Mouse (Mus musculus) embryonic facial prominence, embryonic 15.5 days (tissue): ENCODE data around the gene Smarcd3. TPM values are rescaled to one million over a fixed set of nuclear protein-coding genes. Genes with fewer than 3 reads are reported as not detected.

Experiments
- ATAC-seq: fragments of 200-750 bp; cut with Nextera tagmentation; 2 replicates; pipeline ENCODE4 v1.8.0; 2017; ENCODE audit warnings: low read depth, moderate TSS enrichment; ENCODE audit not compliant: insufficient number of reproducible peaks, low FRiP score, low TSS enrichment
- H3K27ac ChIP-seq: fragments of 300-500 bp; sonication (generic); replicated peaks from 2 replicates; pipeline ENCODE4 v1.5.1; 2015; ENCODE audit warnings: mild to moderate bottlenecking, inconsistent platforms
- H3K27me3 ChIP-seq: fragments of 300-500 bp; sonication (generic); 2 replicates; pipeline ENCODE4 v1.6.1; 2015; ENCODE audit warnings: inconsistent platforms
- H3K36me3 ChIP-seq: fragments of 300-500 bp; sonication (generic); 2 replicates; pipeline ENCODE4 v1.6.1; 2015; ENCODE audit warnings: mild to moderate bottlenecking, inconsistent platforms
- H3K4me1 ChIP-seq: fragments of 300-500 bp; sonication (generic); 2 replicates; pipeline ENCODE4 v1.6.1; 2015; ENCODE audit warnings: inconsistent platforms
- H3K4me2 ChIP-seq: fragments of 300-500 bp; sonication (generic); replicated peaks from 2 replicates; pipeline ENCODE4 v1.6.1; 2015; ENCODE audit warnings: mild to moderate bottlenecking, inconsistent platforms
- H3K4me3 ChIP-seq: fragments of 300-500 bp; sonication (generic); replicated peaks from 2 replicates; pipeline ENCODE4 v1.5.1; 2015; ENCODE audit warnings: mild to moderate bottlenecking, inconsistent platforms
- H3K9ac ChIP-seq: fragments of 300-500 bp; sonication (generic); 2 replicates; pipeline ENCODE4 v1.6.1; 2015; ENCODE audit warnings: inconsistent platforms
- H3K9me3 ChIP-seq: fragments of 300-500 bp; sonication (generic); replicated peaks from 2 replicates; pipeline ENCODE4 v1.6.1; 2016; ENCODE audit warnings: inconsistent platforms
- WGBS: fragments of 180-500 bp; shearing (Covaris S2); methylation state at CpG from one replicate; pipeline ENCODE4 v1.1.7; 2015; 5-methylcytosine and 5-hydroxymethylcytosine counted together
- polyA plus RNA-seq: library from polyadenylated mRNA; unstranded; fragments of >200 nt; fragmentation: Nextera tagmentation; extraction: Ambion mirVana; gene quantifications from 2 replicates; pipeline ENCODE4 v1.2.1, GENCODE M21; 2015

Smarcd3 gene
- polyA plus RNA-seq, 1 experiment from 2014 or later: 42.4 TPM

DNA sequence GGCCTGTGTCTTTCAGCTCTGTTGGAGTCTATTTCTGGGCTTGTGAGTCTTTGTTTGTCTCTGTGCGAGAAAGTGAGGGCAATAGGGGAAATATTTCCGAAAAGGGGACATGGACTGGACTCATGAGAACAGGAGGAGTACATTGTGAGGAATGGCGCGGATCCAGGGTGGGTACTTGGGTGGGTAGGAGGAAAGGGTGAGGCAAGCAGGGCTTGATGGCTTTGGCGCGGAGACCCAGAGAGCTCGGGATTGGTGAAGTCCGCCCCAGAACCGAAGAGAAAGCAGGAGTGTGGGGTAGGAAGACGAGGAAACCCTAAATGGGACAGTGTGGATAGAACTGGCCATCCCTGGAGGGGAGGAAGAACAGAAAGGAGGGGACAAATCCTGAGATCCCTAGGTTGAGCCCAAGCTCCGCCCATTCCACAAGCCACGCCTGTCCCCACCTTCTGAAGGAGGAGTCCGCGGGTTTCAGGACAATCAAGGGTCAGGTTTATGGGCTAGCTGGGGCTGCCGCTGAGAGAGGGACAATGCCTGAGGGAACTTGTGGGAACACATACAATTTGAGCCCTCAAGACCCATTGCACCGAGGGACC lies 21.4 kb downstream of the Smarcd3 start:
- H3K4me3 ChIP-seq: peak overlapping the region; percentile 68
- under 1% methylated on average over 16 of the region's 16 CpGs for WGBS
- ATAC-seq: peak; percentile 64
- no peaks in the 10 kb centered on the region for H3K27me3 ChIP-seq
- H3K9me3 ChIP-seq: no peaks in the 10 kb centered on the region
- peak overlapping the region; percentile 78 for H3K9ac ChIP-seq
- no peaks in the 10 kb centered on the region for H3K36me3 ChIP-seq
- H3K27ac ChIP-seq: peak overlapping the region; percentile 99
- H3K4me2 ChIP-seq: peak overlapping the region; percentile 92
- peaks cover 74% of the 10 kb centered on the region for H3K4me1 ChIP-seq

DNA sequence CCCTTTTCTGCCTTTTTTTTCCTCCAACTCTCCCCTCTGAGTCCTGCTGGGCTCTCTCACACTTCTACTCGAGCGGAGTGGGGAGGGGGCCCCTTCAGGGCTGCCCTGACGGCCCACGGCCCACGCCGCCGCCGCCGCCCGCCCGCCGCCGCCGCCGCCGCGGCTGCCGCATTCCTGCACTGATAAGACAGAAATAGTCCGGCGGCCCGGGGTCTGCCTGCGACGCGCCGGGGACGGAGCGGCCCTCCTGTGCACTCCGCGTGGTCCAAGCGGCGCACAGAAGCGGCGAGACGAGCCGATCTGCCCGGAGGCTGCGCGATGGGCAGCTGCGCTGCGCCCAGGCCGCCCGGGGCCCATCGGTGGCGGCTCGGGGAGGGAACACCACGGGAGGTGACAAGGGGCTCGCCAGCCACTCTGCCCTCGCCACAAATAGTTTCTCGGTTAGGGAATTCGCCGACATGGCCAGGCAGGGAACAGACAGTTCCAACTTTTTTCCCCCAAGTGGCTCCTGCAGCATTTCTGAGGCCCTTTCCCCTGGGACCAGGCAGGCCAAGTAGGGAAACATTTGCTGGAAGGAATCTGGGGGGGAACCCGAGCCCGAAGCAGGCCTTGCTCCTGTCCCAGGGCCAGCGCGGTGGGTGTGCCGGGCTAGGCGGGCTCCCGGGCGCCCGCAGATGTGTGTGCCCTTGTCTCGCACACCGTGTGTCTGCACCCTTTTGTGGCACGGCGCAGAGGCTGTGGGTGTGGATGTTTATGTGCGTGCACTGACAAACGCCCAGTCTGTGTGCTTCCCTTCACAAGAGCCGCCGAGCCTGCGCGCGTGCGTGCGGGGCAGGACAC lies 22.1 kb downstream of the Smarcd3 start:
- Histone ChIP-seq H3K27me3 (no peaks in the 10 kb centered on the region), H3K4me2 (peak overlapping the region; percentile 92), H3K36me3 (no peaks in the 10 kb centered on the region), H3K27ac (peak overlapping the region; percentile 99), H3K4me1 (peaks cover 78% of the 10 kb centered on the region), H3K9ac (peak overlapping the region; percentile 78), H3K4me3 (peak overlapping the region; percentile 68), H3K9me3 (no peaks in the 10 kb centered on the region)
- ATAC-seq: peak; percentile 48
- under 1% methylated on average over 73 of the region's 73 CpGs for WGBS

DNA sequence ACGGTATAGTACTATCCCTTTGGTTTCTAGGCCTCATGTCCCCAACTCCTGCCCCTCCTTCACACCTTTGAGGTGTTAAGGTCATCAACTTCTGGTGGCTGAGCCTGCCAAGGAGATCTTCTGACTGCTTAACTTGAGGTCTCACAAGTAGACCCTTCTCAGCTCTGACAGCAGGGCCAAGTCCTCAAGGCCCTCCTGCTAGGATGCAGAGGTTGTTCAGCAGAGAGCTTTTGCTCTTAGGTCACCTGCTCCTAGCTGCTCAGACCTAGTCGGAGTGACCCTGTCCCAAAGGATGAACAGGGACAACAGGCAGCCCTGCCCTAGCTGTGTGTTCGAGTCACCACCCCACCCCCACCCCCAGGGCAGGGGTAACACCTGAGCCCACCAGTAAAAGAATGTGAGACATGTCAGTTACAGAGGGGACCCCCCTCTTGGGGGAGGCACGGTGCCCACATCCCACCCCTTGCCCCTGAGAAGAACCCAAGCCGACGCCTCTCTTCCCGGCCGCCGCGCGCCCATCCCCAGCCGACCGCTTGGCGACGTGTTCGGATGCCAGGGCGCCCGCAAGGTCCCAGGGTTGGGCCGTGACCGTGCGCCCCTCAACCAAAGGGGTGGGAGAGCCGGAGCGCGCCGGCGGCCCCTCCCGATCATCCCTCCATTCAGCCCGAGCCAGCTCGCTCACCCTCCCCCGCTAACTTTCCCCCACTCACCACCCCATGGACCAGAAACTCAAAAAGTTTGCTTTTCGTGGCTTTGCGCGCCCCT lies 23.0 kb downstream of the Smarcd3 start:
- peak; percentile 12 for ATAC-seq
- Histone ChIP-seq H3K4me3 (peak overlapping the region; percentile 68), H3K36me3 (no peaks in the 10 kb centered on the region), H3K27me3 (no peaks in the 10 kb centered on the region), H3K4me1 (peaks cover 79% of the 10 kb centered on the region), H3K27ac (peak overlapping the region; percentile 99), H3K9ac (peak overlapping the region; percentile 78), H3K4me2 (peak overlapping the region; percentile 92), H3K9me3 (no peaks in the 10 kb centered on the region)
- WGBS: 2% methylated on average over 33 of the region's 33 CpGs

DNA sequence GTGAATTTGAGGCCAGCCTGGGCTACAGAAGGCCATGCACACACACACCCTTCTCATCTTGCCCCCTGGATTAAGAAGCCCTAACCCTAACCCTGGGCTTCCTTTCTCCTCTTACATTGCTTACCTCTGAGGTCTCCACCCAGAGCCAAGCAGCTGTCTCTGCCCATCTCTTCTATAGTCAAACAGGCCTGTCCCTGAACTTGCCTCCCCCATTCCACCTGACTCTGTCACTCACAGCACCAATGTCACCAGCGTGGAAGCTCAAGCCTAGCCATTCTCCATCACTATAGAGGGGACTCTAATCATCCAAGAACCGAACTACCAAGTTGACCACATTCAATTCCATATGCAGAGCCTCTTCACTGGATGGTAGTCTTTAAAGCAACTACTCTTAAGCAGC lies 24.0 kb downstream of the Smarcd3 start:
- Histone ChIP-seq H3K27me3 (no peaks in the 10 kb centered on the region), H3K4me3 (peak overlapping the region; percentile 68), H3K36me3 (peaks cover 9% of the 10 kb centered on the region), H3K4me2 (peak overlapping the region; percentile 92), H3K27ac (peak overlapping the region; percentile 99), H3K9me3 (no peaks in the 10 kb centered on the region), H3K9ac (no peak overlapping the region), H3K4me1 (peaks cover 73% of the 10 kb centered on the region)
- ATAC-seq: no peak
- 66% methylated on average over 2 of the region's 2 CpGs for WGBS

DNA sequence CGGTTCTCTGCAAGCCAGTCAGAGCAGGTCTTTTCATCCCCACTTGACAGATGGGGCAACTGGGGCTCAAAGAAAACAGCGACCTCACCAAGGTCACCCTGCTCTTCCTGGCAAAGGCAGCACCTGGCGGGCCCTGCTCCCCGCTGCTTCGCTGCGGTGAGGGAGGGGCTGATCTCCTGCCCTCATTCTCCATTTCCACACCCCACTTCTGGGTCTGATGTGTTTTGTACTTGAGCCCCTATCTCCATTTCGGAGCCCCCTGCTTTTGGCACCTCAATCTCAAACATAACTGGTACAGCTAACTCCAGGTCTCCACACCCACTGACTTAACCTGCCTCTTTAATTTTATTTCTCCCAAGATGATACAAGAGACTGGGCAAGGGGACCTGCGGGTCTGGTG lies 25.1 kb downstream of the Smarcd3 start:
- H3K4me3 ChIP-seq: peak overlapping the region; percentile 50
- no peaks in the 10 kb centered on the region for H3K27me3 ChIP-seq
- H3K9ac ChIP-seq: peak overlapping the region; percentile 51; the same call in 1 of the 2 replicates
- H3K9me3 ChIP-seq: no peaks in the 10 kb centered on the region
- H3K4me2 ChIP-seq: peak overlapping the region; percentile 95
- ATAC-seq: no peak
- WGBS: 12% methylated on average over 8 of the region's 8 CpGs
- H3K27ac ChIP-seq: no peak overlapping the region
- peaks cover 68% of the 10 kb centered on the region for H3K4me1 ChIP-seq
- peaks cover 20% of the 10 kb centered on the region for H3K36me3 ChIP-seq

DNA sequence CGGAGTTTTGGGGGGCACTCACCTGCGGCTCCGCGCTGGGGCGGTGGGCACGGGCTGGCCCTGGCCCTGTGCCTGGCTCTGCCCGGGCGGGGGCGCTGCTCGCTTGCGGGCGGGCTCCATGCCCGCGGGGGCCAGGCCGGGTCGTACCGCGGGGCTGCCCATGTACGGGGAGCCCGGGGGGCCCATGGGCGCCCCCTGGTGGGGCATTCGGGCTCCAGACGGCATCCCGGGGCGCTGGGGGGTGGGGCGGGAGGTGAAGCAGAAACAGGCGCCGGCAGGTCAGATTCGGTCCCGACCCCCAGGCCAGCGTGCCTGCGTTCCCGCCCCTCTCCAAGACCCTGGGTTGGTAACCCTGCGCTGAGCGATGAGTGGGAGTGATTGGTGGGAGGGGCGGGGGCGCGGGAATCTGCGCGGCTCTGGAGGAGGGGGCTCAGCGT lies 25.6 kb downstream of the Smarcd3 start:
- no peak overlapping the region for H3K27ac ChIP-seq
- H3K4me1 ChIP-seq: peaks cover 63% of the 10 kb centered on the region
- peak overlapping the region; percentile 95 for H3K4me2 ChIP-seq
- H3K4me3 ChIP-seq: peak overlapping the region; percentile 50
- H3K36me3 ChIP-seq: peaks cover 25% of the 10 kb centered on the region
- H3K27me3 ChIP-seq: no peaks in the 10 kb centered on the region
- peak overlapping the region; percentile 51 for H3K9ac ChIP-seq
- no peak for ATAC-seq
- WGBS: 0% methylated on average over 37 of the region's 41 CpGs
- no peaks in the 10 kb centered on the region for H3K9me3 ChIP-seq

DNA sequence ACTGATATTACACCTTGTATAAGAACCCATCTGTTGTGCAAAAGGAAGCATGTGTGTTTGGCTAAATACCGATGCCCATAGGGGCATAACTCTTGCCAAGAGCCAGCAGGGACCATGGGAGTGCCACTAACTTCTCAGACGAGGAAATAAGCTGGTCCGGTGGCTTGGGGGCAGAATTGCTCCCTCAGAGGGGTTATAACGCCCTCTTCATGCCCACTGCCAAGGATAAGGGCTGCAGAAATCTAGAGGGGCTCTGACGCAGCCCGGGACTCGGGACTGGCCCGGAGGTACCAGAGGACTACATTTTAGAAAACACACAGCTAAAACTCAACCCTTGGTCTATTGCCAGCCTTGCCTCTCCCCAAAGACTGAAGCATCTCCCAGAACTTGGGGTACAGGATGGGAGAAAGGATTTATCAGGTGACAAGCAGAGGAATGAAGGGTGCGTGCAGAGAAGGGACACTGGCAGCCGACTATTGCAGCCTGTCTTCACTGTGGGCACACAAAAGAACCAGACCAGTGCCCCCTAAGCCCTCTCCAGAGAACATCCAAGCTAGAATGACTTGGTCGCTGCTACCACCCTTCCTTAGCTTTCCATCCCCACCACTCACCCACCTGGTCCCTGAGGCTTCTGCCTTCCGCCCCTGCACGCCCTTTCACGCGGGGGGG lies 26.2 kb downstream of the Smarcd3 start:
- no peak for ATAC-seq
- WGBS: 22% methylated on average over 15 of the region's 15 CpGs
- Histone ChIP-seq H3K27ac (no peak overlapping the region), H3K36me3 (peaks cover 31% of the 10 kb centered on the region), H3K27me3 (no peaks in the 10 kb centered on the region), H3K4me1 (peaks cover 57% of the 10 kb centered on the region), H3K9me3 (no peaks in the 10 kb centered on the region), H3K9ac (peak overlapping the region; percentile 51), H3K4me2 (peak overlapping the region; percentile 95), H3K4me3 (peak overlapping the region; percentile 50)

DNA sequence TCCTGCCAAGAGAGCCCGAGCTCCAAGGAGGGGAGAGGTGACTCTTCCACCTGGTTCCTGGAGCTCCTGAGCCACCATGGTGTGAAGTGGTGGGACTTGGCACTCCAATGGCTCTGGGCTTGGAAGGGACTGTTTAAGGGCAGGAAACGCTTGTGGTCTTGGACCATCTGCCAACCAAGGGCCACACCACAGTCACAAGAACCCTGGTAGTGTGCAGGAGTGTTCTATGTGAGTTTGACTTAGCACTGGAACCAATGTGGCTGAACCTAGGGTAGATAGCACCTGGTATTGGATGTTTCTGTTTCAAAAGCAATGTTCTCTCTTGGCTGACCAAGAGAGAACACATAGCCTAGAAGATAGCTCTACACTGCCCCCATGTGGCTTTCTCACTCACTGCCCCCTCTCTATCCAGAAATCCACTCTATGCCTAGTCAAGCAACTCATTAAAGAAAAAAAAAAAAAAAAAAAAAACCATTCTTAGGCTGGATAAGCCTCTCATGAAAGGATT lies 26.9 kb downstream of the Smarcd3 start:
- H3K27ac ChIP-seq: peak overlapping the region; percentile 44; the same call in 1 of the 2 replicates
- H3K36me3 ChIP-seq: peaks cover 38% of the 10 kb centered on the region
- H3K9ac ChIP-seq: no peak overlapping the region
- WGBS: 68% methylated on average over 2 of the region's 2 CpGs
- no peak for ATAC-seq
- no peaks in the 10 kb centered on the region for H3K27me3 ChIP-seq
- H3K4me2 ChIP-seq: no peak overlapping the region
- H3K4me3 ChIP-seq: no peak overlapping the region
- H3K4me1 ChIP-seq: peaks cover 50% of the 10 kb centered on the region
- H3K9me3 ChIP-seq: no peaks in the 10 kb centered on the region

DNA sequence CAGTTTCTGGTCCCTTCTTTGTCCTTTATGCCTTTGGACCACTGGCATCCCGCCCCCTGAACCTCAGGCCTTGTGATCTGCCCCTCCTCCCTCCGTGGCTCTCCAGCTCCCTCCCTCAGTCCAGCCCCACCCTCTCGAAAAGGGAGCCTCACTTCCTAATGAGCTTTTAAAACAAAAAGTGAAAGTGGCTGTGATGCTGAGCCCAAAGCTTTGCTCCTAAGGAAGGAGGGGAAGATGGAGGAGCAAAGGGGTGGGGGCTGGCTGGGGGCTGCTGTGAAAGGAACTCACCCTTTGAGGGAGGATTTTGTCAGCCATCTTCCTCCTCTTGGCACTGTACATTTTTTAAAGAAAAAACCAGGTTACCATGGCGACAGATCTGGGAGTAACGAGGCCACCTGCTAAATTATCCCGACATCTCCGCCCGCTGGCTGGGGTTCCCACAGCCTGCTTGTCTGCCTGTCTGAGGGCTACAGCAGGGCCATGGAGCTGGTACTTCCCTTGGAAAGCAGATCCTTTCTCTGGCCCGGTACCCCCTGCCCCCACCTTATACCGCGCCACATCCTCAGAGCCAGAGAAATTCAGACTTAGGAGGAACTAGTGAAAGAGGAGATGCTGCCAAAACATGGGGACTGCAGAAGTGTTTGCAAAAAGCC lies 27.6 kb downstream of the Smarcd3 start:
- Histone ChIP-seq H3K9me3 (no peaks in the 10 kb centered on the region), H3K4me3 (no peak overlapping the region), H3K27ac (peak overlapping the region; percentile 44; the same call in 1 of the 2 replicates), H3K4me1 (peaks cover 52% of the 10 kb centered on the region), H3K36me3 (peaks cover 44% of the 10 kb centered on the region), H3K9ac (no peak overlapping the region), H3K27me3 (no peaks in the 10 kb centered on the region), H3K4me2 (no peak overlapping the region)
- WGBS: 20% methylated on average over 11 of the region's 11 CpGs
- ATAC-seq: no peak

DNA sequence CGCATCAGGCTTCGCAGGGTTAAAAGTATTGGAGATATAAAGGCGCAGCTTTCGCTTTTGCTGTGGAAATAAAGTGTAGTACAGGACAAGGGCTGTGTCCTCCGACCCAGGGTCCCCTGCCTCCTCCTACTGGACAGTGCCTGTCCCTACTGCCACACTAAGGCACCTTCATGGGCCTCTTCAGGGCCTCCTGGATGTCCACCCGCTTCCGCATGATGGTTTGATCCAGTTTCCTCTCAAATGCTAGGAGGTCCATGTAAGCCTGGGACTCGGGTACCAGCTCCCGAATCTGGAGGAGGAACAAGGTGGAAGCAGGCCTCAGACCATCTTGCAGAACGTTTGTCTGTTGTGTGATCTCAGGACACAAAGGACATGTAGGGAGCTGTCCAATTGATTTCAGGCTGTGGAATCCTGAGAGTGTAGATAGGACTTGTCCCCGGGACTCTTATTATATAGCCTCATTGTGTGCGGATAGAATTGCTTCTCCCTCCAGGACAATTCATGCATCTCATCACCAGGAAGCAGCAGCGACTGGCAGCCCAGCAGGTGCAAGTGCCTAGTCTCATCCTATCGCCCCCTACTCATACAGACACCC lies 28.3 kb downstream of the Smarcd3 start:
- H3K27me3 ChIP-seq: no peaks in the 10 kb centered on the region
- 67% methylated on average over 14 of the region's 14 CpGs for WGBS
- H3K9ac ChIP-seq: no peak overlapping the region
- peaks cover 52% of the 10 kb centered on the region for H3K36me3 ChIP-seq
- peaks cover 54% of the 10 kb centered on the region for H3K4me1 ChIP-seq
- H3K4me2 ChIP-seq: no peak overlapping the region
- no peak overlapping the region for H3K4me3 ChIP-seq
- no peak for ATAC-seq
- no peak overlapping the region for H3K27ac ChIP-seq
- H3K9me3 ChIP-seq: no peaks in the 10 kb centered on the region
